Mouse (Mus musculus): ENCODE results near the gene Hist2h2ac. TPM values are rescaled to one million over a fixed set of nuclear protein-coding genes. Genes with fewer than 3 reads are reported as not detected.
"Not testable (repeated sequence)": the region's sequence is repeated elsewhere in the genome, so short reads cannot be mapped to it uniquely, and the experiment has no call there.

Hist2h2ac gene
- total RNA-seq, 1 experiment from 2014 or later, result 146 TPM

DNA sequence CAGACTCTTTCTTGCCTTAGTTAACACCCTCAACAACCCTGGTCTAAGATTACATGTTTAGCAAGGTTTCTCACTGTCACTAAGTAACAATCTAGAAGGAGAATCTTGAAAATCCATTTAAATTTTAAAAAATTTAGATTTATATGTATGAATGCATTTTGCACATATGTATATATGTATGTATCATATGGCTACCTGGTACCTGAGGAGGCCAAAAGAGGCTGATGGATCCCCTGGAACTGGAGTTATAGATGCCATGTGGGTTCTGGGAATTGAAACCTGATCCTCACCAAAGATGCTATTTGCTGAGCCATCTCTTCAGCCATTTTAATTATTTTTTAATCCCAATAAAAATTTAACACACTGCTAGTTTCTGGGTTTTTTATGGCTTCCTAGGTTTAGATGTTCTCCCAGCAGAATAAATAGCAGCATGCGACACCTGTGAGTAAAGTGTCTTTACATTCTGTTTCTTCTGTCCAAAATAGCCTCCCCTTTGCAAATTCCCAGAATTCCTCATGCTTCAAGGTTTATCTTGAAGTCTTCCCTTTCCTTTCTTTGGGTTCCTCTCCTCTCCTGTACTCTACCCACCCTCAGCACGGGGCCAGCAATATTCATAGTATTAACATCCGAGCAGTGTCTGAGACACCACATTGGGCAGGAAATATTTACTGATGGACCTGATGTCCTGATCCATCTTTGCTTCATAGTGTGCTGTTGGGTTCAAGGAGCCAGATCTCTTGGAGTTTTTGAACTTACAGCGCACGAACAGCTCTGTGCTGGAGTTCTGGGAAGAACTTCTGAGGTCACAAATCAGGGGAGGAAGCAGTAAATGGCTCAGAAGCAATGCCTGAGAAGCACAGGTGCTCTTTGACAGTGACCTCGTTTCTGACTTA, 27.7 kb upstream of the Hist2h2ac start:
- no peak for DNase-seq

DNA sequence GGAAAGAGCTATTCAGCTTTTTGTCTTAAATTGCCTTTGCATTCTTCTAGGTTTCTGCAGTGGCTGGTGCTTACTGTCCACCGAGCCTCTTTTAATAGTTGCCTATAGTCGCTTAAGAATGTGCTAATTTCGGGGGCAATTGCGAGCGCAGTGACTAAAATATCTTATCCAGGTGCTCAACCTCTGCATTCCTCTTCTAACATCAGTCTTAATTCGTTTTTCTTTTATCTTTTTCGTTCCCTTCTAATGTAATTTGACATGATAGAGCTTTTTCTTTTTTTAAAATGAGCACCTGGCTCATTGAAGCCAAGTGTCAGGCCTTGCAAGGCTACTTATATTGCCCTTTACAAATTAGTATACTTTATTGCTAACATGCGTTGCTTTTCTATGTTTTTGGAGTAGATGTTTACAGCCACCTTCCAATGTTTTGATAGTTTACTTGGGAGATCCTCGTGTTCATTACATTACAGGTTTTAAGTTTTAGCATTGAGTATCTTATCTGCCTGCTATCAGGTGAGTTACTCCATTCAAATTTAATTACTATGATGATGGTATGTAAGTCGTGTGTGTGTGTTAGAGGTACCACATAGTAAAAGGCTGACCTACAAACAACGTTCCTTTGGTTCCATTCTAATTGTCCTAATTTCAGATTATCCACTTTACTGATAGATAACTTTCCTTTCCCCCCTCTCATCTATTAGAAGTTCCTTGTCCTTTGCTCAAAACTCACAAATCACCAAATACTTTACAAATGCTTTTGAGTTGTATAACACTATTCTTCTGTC, 26.9 kb upstream of the Hist2h2ac start:
- no peak for DNase-seq

DNA sequence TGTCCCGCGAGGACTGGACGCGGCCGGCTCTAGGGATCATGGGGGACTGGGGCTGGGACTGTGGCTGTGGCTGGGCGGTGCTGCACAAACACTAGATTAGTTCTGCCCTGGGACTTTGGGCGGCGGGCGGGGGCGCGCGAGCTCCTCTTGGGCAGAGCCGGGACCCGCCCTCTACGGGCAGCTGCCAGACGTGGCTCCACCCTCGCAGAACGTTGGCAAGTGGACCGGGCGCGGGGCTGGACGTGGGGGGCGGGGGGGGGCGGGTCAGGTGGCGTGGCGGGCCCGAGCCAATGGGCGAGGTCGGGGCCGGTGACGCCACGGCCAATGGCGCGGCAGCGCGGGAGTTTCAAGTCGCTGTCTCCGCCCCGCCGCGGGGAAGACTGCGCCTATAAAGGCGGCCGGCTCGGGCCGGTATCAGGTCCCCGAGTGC, 25.8 kb upstream of the Hist2h2ac start, which contains the start of gene Hist2h3c1:
Gene Hist2h3c1, plus strand, starts transcription at position 259 of the 430 bp plus-strand sequence.
- DNase-seq, result not testable (repeated sequence)

DNA sequence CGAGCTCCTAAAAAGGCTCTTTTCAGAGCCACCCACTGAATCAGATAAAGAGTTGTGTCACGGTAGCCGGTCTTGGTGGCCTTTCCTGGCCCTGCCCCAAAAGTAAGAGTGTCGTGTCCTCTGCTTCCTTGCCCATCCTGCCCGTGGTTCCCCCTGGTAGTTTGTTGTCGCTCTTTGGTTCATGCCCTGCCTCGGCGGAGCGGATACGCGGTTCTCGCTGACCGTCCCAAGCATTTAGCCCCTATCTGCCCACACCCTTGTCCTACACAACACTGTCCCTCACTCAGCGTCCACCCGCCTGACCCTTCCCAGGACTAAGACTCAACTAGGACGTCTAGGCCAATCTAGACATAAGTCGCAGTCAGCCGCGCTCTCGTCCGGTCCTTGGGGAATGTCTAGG, 25.3 kb upstream of the Hist2h2ac start:
- not testable (repeated sequence) for DNase-seq

DNA sequence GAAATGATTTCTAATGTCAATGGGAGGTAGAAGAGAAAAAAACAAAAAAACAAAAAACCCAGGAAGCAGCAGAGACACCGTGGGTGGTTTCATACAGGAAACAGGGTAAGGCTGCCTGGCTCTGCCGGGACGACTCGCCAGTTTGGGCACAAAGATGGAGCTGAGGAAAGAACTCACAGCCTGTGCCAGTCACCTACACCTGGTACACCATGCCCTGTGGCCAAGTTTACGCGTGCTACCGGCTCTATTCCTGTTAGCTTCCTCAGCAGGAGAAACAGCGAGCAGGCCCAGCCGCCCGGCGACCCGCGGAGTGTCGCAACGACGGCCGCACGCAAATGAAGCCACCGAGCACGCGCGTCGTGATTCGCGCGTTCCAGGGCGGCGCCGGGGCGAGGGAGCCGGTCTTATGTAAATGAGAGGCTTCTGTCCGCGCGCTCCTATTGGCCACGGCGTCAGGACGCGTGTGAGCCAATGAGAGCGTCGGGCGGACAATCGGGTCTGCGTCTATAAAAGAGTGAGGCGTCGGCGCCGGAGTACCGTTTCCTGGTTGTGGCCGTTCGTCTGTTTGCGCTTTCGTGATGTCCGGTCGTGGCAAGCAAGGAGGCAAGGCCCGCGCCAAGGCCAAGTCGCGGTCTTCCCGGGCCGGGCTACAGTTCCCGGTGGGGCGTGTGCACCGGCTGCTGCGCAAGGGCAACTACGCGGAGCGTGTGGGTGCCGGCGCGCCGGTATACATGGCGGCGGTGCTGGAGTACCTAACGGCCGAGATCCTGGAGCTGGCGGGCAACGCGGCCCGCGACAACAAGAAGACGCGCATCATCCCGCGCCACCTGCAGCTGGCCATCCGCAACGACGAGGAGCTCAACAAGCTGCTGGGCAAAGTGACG, 24.6 kb upstream of the Hist2h2ac start, which contains the start of gene Hist2h2aa1:
Gene Hist2h2aa1, plus strand, starts transcription at position 495 of the 884 bp plus-strand sequence.
- peak; percentile 90 for DNase-seq

DNA sequence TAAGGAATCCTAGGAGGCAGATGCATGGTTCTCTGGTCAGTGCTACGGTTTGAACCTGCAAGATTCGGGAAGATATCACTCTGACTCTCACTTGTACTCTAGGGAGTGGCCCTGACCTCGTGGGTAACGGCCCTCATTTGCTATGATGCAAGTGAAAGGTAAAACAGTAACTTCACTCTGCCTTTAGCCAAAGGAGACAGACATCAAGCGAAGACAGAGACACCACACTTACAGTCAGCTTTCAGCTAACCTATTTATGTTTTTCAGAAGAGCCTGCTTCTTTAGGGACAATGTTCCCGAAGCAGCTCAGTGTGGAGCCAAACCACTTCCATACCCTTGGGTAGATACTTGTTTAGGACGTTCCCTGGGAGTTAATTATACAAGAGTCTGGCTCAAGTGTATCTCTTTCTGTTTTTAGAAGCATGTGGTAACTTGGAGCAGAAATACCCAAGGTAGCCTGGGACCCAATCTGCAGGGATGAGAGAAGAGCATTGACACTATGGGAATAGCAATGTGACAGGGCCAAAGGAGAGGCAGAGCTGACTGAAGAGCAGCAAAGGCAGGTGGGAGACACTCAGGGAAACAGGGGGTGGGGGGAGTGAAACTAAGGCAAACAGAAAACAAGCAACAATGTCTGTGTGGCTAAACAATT, 23.4 kb upstream of the Hist2h2ac start:
- DNase-seq, result no peak

DNA sequence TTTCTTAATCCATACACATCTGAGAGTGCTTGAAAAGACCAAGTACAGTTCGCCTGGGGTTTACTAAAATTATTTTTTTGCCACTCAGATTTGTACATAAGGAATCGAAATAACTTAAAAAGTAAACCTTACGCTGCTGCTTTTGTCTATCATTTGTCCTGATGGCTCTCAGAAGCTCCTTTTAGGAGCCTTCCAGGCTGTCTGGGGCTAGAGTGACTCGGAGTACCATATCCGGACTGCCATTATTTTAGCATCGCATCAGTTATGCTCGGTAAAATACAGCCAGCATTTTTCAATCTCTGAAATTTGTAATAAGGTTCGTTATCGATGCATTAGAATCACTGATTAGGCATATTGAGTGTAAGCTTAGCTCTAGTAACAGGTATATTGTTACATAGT, 20.1 kb upstream of the Hist2h2ac start:
- DNase-seq, result no peak

DNA sequence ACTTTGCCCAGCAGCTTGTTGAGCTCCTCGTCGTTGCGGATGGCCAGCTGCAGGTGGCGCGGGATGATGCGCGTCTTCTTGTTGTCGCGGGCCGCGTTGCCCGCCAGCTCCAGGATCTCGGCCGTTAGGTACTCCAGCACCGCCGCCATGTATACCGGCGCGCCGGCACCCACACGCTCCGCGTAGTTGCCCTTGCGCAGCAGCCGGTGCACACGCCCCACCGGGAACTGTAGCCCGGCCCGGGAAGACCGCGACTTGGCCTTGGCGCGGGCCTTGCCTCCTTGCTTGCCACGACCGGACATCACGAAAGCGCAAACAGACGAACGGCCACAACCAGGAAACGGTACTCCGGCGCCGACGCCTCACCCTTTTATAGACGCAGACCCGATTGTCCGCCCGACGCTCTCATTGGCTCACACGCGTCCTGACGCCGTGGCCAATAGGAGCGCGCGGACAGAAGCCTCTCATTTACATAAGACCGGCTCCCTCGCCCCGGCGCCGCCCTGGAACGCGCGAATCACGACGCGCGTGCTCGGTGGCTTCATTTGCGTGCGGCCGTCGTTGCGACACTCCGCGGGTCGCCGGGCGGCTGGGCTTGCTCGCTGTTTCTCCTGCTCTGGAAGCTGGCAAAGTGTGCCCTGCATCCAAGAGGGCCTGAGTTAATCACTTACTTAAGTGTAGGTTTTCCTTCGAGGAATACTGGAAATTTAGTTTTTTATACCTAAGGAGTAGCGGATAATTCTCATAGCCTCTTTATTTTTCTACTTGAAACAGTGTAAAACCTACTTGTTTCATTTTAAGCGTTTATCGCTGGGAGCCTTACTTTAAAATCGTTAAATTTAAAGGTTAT, 19.5 kb upstream of the Hist2h2ac start, which contains the start of gene Hist2h2aa2:
Gene Hist2h2aa2, minus strand, starts transcription at position 328 of the 850 bp plus-strand sequence.
- peak; percentile 95 for DNase-seq

DNA sequence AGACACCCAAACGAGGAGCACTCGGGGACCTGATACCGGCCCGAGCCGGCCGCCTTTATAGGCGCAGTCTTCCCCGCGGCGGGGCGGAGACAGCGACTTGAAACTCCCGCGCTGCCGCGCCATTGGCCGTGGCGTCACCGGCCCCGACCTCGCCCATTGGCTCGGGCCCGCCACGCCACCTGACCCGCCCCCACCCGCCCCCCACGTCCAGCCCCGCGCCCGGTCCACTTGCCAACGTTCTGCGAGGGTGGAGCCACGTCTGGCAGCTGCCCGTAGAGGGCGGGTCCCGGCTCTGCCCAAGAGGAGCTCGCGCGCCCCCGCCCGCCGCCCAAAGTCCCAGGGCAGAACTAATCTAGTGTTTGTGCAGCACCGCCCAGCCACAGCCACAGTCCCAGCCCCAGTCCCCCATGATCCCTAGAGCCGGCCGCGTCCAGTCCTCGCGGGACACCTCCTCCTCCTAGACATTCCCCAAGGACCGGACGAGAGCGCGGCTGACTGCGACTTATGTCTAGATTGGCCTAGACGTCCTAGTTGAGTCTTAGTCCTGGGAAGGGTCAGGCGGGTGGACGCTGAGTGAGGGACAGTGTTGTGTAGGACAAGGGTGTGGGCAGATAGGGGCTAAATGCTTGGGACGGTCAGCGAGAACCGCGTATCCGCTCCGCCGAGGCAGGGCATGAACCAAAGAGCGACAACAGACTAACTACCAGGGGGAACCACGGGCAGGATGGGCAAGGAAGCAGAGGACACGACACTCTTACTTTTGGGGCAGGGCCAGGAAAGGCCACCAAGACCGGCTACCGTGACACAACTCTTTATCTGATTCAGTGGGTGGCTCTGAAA, 18.5 kb upstream of the Hist2h2ac start, which contains the start of gene Hist2h3c2:
Gene Hist2h3c2, minus strand, starts transcription at position 174 of the 840 bp plus-strand sequence.
- DNase-seq, result peak; percentile 64

DNA sequence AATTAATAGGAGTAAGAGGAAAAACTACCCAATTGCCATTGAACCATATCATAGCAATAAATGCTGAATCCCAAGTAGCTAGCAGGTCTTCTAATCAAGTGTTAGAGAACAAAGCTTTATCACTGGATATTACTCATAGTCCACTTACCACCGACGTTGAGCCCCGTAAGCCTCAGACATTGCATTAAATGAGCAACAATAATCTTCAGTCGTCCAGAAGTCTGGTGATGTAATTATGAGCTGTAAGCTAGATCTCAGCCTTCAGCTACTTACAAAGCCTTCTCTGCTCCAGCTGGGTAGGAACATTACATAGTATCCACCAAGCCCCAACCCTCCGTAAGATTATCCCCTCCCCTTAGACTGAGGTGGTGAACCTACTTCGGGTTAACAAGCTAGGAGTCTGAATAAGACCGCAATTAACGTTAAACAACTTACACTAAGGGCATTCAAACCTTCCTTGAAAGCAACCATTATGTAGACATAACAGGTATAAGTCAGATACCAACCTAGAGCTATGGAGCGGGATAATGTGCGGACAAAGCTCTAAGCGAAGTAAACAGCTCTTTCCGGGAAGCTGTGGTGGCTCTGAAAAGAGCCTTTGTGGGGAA, 17.3 kb upstream of the Hist2h2ac start:
- no peak for DNase-seq

DNA sequence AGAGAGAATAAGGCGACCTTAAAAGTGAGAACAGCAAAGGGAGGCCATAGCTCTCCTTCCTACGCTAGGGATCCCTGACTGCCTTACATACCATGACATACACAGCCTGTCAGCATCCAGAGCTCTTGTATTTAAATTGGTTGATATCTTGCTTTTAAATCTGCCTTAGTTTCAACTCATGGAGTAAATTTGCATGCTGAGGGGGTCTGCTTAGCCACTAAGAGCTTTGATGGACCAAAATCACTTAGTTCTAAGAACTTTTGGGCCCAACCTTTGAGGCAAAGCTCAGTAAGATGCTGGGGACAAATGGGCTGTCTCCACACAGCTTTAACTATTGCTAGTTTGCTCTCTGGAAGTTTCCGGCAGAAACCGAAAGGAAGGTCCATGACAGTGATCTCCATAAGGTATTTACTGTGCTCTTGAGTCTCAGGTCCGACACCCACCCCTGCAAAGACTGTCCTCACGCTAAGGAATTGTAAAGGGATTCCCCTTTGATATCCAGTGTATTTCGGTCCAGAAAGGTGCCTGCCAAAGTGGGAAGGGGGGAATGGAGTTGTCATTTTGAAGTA, 16.7 kb upstream of the Hist2h2ac start:
- DNase-seq, result no peak

DNA sequence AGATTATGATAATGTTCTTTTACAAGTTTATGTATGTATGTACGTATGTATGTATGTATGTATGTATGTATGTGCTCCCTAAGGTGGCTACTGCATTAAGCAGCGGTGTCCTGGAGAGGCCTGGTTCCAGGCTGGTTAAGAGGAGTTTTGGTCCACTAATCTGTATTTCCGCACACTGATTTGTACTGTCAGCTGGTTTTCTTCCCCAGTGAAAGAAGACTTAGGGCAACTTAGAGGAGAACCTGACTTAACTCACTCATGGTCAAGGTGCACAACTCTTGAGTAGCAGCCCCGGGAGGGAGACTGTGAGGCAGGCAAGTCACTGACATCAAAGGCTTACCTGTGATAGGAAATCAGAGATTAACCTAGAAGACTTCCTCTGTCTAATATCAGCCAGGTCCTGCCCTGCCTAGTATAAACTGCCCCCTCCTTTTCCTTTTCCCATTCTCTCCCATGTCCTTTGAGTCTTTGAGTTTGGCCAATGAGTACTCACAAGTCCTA, 16.2 kb upstream of the Hist2h2ac start:
- no peak for DNase-seq

DNA sequence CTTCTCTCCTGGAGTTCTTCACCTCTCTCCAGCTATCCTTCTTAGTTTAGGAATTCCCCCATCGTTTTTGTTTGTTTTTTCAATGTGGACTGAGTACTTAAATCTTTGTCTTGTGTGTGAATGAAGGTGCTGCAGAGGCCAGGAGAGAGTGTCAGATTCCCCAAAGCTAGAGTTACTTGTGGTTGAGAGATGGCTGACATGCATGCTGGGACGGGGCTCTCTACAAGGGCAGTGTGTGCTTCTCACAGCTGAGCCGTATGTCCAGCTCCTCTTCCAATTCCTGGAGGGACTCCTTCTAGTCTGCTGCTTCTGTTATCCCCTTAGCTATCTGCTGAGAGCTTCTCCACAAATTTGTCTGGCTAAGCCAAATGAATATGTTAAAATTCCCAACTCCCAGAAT, 15.2 kb upstream of the Hist2h2ac start:
- no peak for DNase-seq

DNA sequence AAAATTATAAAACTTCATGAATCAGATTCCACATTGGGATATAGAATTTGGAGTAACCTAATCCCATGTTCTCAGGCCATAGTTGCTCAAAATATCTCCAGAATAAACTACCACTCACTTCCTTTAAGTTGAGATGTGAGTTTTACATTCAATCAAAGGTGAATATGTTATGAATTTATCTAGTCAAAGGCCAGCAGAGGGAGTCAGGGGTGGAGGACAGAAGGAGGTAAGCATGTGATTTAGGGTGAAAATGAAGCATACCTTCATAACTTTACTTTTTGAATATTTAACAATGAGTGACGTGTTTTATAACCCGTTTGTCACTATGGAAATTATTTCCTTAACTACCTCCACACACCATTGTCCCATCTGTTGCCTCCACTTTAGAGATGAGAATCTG, 14.2 kb upstream of the Hist2h2ac start:
- DNase-seq, result no peak

DNA sequence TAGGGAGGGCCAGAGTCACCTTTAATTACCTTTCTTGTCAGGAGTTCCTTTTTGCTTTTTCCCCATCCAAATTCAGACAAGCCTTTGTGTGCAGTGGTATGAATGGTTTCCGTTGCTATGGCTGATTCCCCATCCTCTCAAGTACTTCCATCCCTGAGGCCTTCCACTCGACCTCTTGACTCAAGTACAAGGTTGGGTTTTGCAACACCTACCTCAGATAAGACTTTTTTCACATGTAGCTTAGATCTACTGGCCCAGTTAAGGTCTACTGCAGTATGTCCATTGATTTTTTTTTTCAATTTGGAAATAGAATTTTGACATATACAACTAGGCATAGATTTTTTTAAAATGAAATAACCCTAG, 11.1 kb upstream of the Hist2h2ac start:
- DNase-seq, result no peak

DNA sequence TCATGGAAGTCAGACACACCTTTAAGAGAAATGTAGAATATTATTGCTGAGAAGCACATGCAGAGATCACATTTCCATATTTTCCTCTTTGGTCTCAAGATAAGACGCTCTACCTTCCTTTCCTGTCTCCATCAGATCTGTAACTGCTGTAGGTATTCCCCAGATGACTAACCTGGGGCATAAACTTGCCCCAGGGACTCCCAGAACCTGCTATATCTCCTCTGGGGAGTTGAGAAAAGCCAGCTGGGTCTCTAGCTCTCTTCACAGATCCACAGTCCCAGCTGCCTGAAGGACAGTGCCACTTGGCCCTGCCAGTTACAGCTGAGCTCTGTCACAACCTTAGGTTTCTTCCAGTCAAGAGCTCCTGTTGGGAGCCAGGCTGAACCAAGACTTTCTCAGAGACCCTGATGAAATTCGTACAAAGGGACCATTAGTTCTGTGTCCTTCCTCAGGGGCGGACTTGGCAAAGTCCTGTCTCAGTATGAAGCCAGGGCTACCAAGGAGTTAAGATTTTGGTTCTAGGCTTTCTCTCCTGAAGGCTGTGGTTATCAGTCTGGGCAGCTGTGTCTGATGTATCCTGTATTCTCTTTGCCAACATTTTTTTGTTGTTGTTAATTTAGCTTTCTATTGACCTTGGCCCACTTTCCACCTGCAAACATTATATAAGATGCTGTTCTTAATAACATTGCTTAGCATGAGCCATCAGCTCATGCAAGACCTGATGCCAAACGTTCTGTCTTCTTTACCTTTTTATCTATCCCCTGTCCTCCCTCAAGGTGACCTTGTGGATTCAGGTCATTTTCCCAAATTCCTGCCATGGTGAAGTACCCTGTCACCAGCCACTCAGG, 10.5 kb upstream of the Hist2h2ac start:
- peak; percentile 53 for DNase-seq

DNA sequence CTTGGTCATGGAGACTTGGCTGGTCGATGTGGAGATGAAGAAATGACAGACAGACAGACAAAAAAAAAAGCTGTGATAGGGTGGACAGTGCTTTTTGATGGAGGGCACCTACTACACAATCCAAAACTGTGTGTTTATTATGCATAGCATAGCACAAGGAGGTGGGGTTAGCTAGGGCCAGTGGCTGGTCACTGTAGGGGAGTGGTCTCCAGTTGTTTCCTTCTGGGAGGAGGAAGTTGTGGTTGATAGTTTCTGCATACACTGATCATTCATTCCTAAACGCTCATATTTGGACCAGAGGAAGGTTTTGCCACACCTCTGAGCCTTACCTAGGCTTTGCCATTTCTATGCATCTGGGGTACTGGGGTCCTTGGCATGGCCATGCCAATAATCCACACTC, 9.7 kb upstream of the Hist2h2ac start:
- DNase-seq, result no peak
